Mouse (Mus musculus) bone marrow macrophage, adult 2 months (primary cell): ENCODE data around the gene Fam160a1.

Experiments used
- CTCF ChIP-seq: IDR thresholded peaks from 2 replicates; pipeline ENCODE4 v1.5.1; 2012; ENCODE audit warnings: low read depth, mild to moderate bottlenecking, low read length, moderate library complexity
- POLR2A ChIP-seq: IDR thresholded peaks from 2 replicates; pipeline ENCODE4 v1.6.1; 2012; ENCODE audit warnings: mild to moderate bottlenecking, low read depth, low read length, borderline replicate concordance

DNA sequence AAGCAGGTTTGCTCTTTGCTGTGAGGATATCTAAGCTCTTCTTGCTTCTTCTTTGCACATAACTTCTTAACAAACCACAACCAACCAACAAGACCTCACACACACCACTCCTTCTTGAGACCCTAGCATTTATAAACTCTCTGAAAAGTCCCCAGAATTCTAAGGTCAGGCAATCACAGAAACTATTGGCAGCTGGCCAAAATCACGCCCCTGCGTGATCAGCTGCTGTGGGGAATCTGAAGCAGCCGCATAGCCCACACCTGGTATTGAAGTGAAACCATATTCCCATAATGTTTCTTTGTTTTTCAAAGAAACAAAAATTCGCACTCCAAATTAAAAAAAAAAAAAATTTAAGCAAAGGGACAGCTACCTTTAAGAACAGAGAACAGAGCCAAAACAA, 71.0 kb downstream of the Fam160a1 start:
- TF ChIP-seq CTCF (no peak), POLR2A (no peak)
